Mouse (Mus musculus): ENCODE data around the gene Bckdhb. TPM values are rescaled to one million over a fixed set of nuclear protein-coding genes. Genes with fewer than 3 reads are reported as not detected.

Bckdhb gene
- total RNA-seq (2021) (100 to 1,000 TPM in 1 of 2 experiments, 10 to 100 TPM in 1; 97.5 to 118 TPM), polyA plus RNA-seq (2012; rRNA removed) (58.2 and 73.9 TPM in 2 replicates)
- long read RNA-seq, transcript Bckdhb-206 (11 exons, 1,477 nt), result major isoform, 93 of 108 reads
- long read RNA-seq, partial matches to known transcripts, result 10 of 108 reads
- long read RNA-seq, other reads (novel, unspliced or antisense), result 5 of 108 reads

GRCm38 (mm10) chr9:83924878-83925687, at the start of gene Bckdhb:
Gene Bckdhb (plus strand): TSS chr9:83925145.
- peak within 1 kb of the TSS; percentile 72 for H3K27ac ChIP-seq
- DNase-seq, result peak; percentile 96 to 97
- peak within 1 kb of the TSS; percentile 86 for H3K4me3 ChIP-seq
- intact Hi-C loops (cut with DNase I), result loop anchor here (5.0 kb wide), 1 partner anchor 93 kb away; the partner anchor contains the start of gene Ttk
- H3K79me2 ChIP-seq (replicated peaks; ENCODE audit: control insufficient read depth, insufficient read depth, low read length), result no peaks in the 10 kb centered on the region
- TF ChIP-seq POLR2A (IDR thresholded peaks at IDR 0.05; ENCODE audit: insufficient read depth, low read depth, low read length) (peak; percentile 66), EP300 (IDR thresholded peaks at IDR 0.05; ENCODE audit: insufficient read depth, low read depth, low read length) (no peak)
- peak within 1 kb of the TSS; percentile 71 for H3K9ac ChIP-seq (ENCODE audit: low read depth, low read length)
- no peaks in the 10 kb centered on the region for H3K4me1 ChIP-seq (ENCODE audit: control insufficient read depth, insufficient read depth, low read length)
- under 1% methylated on average over 34 of the region's 46 CpGs for WGBS
- no peaks in the 10 kb centered on the region; the same call in 1 of the 2 replicates for H3K36me3 ChIP-seq (ENCODE audit: control insufficient read depth, insufficient read depth, low read length)
- no peaks in the 10 kb centered on the region for H3K27me3 ChIP-seq (ENCODE audit: control insufficient read depth, insufficient read depth, low read length)

GRCm38 (mm10) chr9:83882191-83882590, 42.8 kb upstream of the Bckdhb start:
- no peak for DNase-seq
- intact Hi-C loops (cut with DNase I), result no loop called here

GRCm38 (mm10) chr9:83886149-83886548, 38.8 kb upstream of the Bckdhb start:
- TF ChIP-seq EP300 (IDR thresholded peaks at IDR 0.05; ENCODE audit: insufficient read depth, low read depth, low read length) (no peak), CTCF (IDR thresholded peaks at IDR 0.05) (no peak), POLR2A (IDR thresholded peaks at IDR 0.05; ENCODE audit: insufficient read depth, low read depth, low read length) (no peak)
- no peak overlapping the region for H3K27ac ChIP-seq
- no peaks in the 10 kb centered on the region for H3K27me3 ChIP-seq (ENCODE audit: control insufficient read depth, insufficient read depth, low read length)
- H3K4me3 ChIP-seq, result no peak overlapping the region
- intact Hi-C loops (cut with DNase I), result no loop called here
- no peaks in the 10 kb centered on the region for H3K4me1 ChIP-seq (ENCODE audit: control insufficient read depth, insufficient read depth, low read length)
- no peak overlapping the region for H3K9ac ChIP-seq (ENCODE audit: low read depth, low read length)
- H3K79me2 ChIP-seq (replicated peaks; ENCODE audit: control insufficient read depth, insufficient read depth, low read length), result no peaks in the 10 kb centered on the region
- DNase-seq, result no peak
- no peaks in the 10 kb centered on the region for H3K36me3 ChIP-seq (ENCODE audit: control insufficient read depth, insufficient read depth, low read length)

More at GRCm38 (mm10) chr9:83882191-83882590, 42.8 kb upstream of the Bckdhb start:
- WGBS, result 68% methylated on average over 6 of the region's 6 CpGs
- H3K79me2 ChIP-seq (replicated peaks; ENCODE audit: control insufficient read depth, insufficient read depth, low read length), result no peaks in the 10 kb centered on the region
- TF ChIP-seq POLR2A (IDR thresholded peaks at IDR 0.05; ENCODE audit: insufficient read depth, low read depth, low read length) (no peak), CTCF (IDR thresholded peaks at IDR 0.05) (no peak), EP300 (IDR thresholded peaks at IDR 0.05; ENCODE audit: insufficient read depth, low read depth, low read length) (no peak)
- no peak overlapping the region for H3K27ac ChIP-seq
- H3K4me3 ChIP-seq, result no peak overlapping the region
- H3K9ac ChIP-seq (ENCODE audit: low read depth, low read length), result no peak overlapping the region
- no peaks in the 10 kb centered on the region for H3K36me3 ChIP-seq (ENCODE audit: control insufficient read depth, insufficient read depth, low read length)
- no peaks in the 10 kb centered on the region for H3K27me3 ChIP-seq (ENCODE audit: control insufficient read depth, insufficient read depth, low read length)
- H3K4me1 ChIP-seq (ENCODE audit: control insufficient read depth, insufficient read depth, low read length), result no peaks in the 10 kb centered on the region

GRCm38 (mm10) chr9:83888214-83888613, 36.7 kb upstream of the Bckdhb start:
- H3K4me3 ChIP-seq, result no peak overlapping the region
- no peaks in the 10 kb centered on the region for H3K36me3 ChIP-seq (ENCODE audit: control insufficient read depth, insufficient read depth, low read length)
- no peaks in the 10 kb centered on the region for H3K79me2 ChIP-seq (replicated peaks; ENCODE audit: control insufficient read depth, insufficient read depth, low read length)
- TF ChIP-seq POLR2A (IDR thresholded peaks at IDR 0.05; ENCODE audit: insufficient read depth, low read depth, low read length) (no peak), EP300 (IDR thresholded peaks at IDR 0.05; ENCODE audit: insufficient read depth, low read depth, low read length) (no peak), CTCF (IDR thresholded peaks at IDR 0.05) (no peak)
- no peak for DNase-seq
- intact Hi-C loops (cut with DNase I), result no loop called here
- no peaks in the 10 kb centered on the region for H3K27me3 ChIP-seq (ENCODE audit: control insufficient read depth, insufficient read depth, low read length)
- H3K9ac ChIP-seq (ENCODE audit: low read depth, low read length), result no peak overlapping the region
- no peaks in the 10 kb centered on the region for H3K4me1 ChIP-seq (ENCODE audit: control insufficient read depth, insufficient read depth, low read length)
- WGBS, result 78% methylated on average over 5 of the region's 5 CpGs
- no peak overlapping the region for H3K27ac ChIP-seq

GRCm38 (mm10) chr9:83893073-83893472, 31.9 kb upstream of the Bckdhb start:
- no peaks in the 10 kb centered on the region for H3K27me3 ChIP-seq (ENCODE audit: control insufficient read depth, insufficient read depth, low read length)
- intact Hi-C loops (cut with DNase I), result no loop called here
- 69% methylated on average over 8 of the region's 8 CpGs for WGBS
- no peak overlapping the region for H3K4me3 ChIP-seq
- no peak for DNase-seq
- no peaks in the 10 kb centered on the region for H3K36me3 ChIP-seq (ENCODE audit: control insufficient read depth, insufficient read depth, low read length)
- H3K79me2 ChIP-seq (replicated peaks; ENCODE audit: control insufficient read depth, insufficient read depth, low read length), result no peaks in the 10 kb centered on the region
- no peak overlapping the region for H3K27ac ChIP-seq
- H3K4me1 ChIP-seq (ENCODE audit: control insufficient read depth, insufficient read depth, low read length), result no peaks in the 10 kb centered on the region
- TF ChIP-seq EP300 (IDR thresholded peaks at IDR 0.05; ENCODE audit: insufficient read depth, low read depth, low read length) (no peak), CTCF (IDR thresholded peaks at IDR 0.05) (no peak), POLR2A (IDR thresholded peaks at IDR 0.05; ENCODE audit: insufficient read depth, low read depth, low read length) (no peak)
- no peak overlapping the region for H3K9ac ChIP-seq (ENCODE audit: low read depth, low read length)

- intact Hi-C loops (cut with DNase I), result no loop called here
- Histone ChIP-seq H3K27me3 (ENCODE audit: control insufficient read depth, insufficient read depth, low read length) (no peaks in the 10 kb centered on the region), H3K27ac (no peak overlapping the region), H3K36me3 (ENCODE audit: control insufficient read depth, insufficient read depth, low read length) (no peaks in the 10 kb centered on the region), H3K4me1 (ENCODE audit: control insufficient read depth, insufficient read depth, low read length) (no peaks in the 10 kb centered on the region), H3K4me3 (no peak overlapping the region), H3K79me2 (replicated peaks; ENCODE audit: control insufficient read depth, insufficient read depth, low read length) (no peaks in the 10 kb centered on the region), H3K9ac (ENCODE audit: low read depth, low read length) (no peak overlapping the region)
- 58% methylated on average over 4 of the region's 4 CpGs for WGBS
- DNase-seq, result no peak
- no peak for TF ChIP-seq CTCF (IDR thresholded peaks at IDR 0.05)
- no peak for TF ChIP-seq EP300 (IDR thresholded peaks at IDR 0.05; ENCODE audit: insufficient read depth, low read depth, low read length)
- TF ChIP-seq POLR2A (IDR thresholded peaks at IDR 0.05; ENCODE audit: insufficient read depth, low read depth, low read length), result no peak
These were observed 31.1 kb upstream of the Bckdhb start for GRCm38 (mm10) chr9:83893767-83894330.

Data from heart, adult 2 months (tissue).